Mouse (Mus musculus) embryonic facial prominence, embryonic 15.5 days (tissue): ENCODE results near the gene Tnrc18. TPM values are rescaled to one million over a fixed set of nuclear protein-coding genes. Genes with fewer than 3 reads are reported as not detected.

Experiments
- ATAC-seq: fragments of 200-750 bp; cut with Nextera tagmentation; 2 replicates; pipeline ENCODE4 v1.8.0; 2017; ENCODE audit warnings: low read depth, moderate TSS enrichment; ENCODE audit not compliant: insufficient number of reproducible peaks, low FRiP score, low TSS enrichment
- H3K27ac ChIP-seq: fragments of 300-500 bp; sonication (generic); replicated peaks from 2 replicates; pipeline ENCODE4 v1.5.1; 2015; ENCODE audit warnings: mild to moderate bottlenecking, inconsistent platforms
- H3K27me3 ChIP-seq: fragments of 300-500 bp; sonication (generic); 2 replicates; pipeline ENCODE4 v1.6.1; 2015; ENCODE audit warnings: inconsistent platforms
- H3K36me3 ChIP-seq: fragments of 300-500 bp; sonication (generic); 2 replicates; pipeline ENCODE4 v1.6.1; 2015; ENCODE audit warnings: mild to moderate bottlenecking, inconsistent platforms
- H3K4me1 ChIP-seq: fragments of 300-500 bp; sonication (generic); 2 replicates; pipeline ENCODE4 v1.6.1; 2015; ENCODE audit warnings: inconsistent platforms
- H3K4me2 ChIP-seq: fragments of 300-500 bp; sonication (generic); replicated peaks from 2 replicates; pipeline ENCODE4 v1.6.1; 2015; ENCODE audit warnings: mild to moderate bottlenecking, inconsistent platforms
- H3K4me3 ChIP-seq: fragments of 300-500 bp; sonication (generic); replicated peaks from 2 replicates; pipeline ENCODE4 v1.5.1; 2015; ENCODE audit warnings: mild to moderate bottlenecking, inconsistent platforms
- H3K9ac ChIP-seq: fragments of 300-500 bp; sonication (generic); 2 replicates; pipeline ENCODE4 v1.6.1; 2015; ENCODE audit warnings: inconsistent platforms
- H3K9me3 ChIP-seq: fragments of 300-500 bp; sonication (generic); replicated peaks from 2 replicates; pipeline ENCODE4 v1.6.1; 2016; ENCODE audit warnings: inconsistent platforms
- WGBS: fragments of 180-500 bp; shearing (Covaris S2); methylation state at CpG from one replicate; pipeline ENCODE4 v1.1.7; 2015; 5-methylcytosine and 5-hydroxymethylcytosine counted together
- polyA plus RNA-seq: library from polyadenylated mRNA; unstranded; fragments of >200 nt; fragmentation: Nextera tagmentation; extraction: Ambion mirVana; gene quantifications from 2 replicates; pipeline ENCODE4 v1.2.1, GENCODE M21; 2015

The Tnrc18 gene
- polyA plus RNA-seq, 1 experiment from 2014 or later = 43.4 TPM

- ATAC-seq = no peak
These were observed 139.3 kb downstream of the Tnrc18 start for GRCm38 (mm10) chr5:142678141-142678571.

More at GRCm38 (mm10) chr5:142678141-142678571, 139.3 kb downstream of the Tnrc18 start:
- no peaks in the 10 kb centered on the region for H3K27me3 ChIP-seq
- no peaks in the 10 kb centered on the region for H3K4me1 ChIP-seq
- H3K9ac ChIP-seq = no peak overlapping the region
- no peak overlapping the region for H3K4me3 ChIP-seq
- H3K9me3 ChIP-seq = no peaks in the 10 kb centered on the region
- H3K36me3 ChIP-seq = no peaks in the 10 kb centered on the region
- WGBS = 64% methylated on average over 7 of the region's 7 CpGs
- H3K4me2 ChIP-seq = no peak overlapping the region
- H3K27ac ChIP-seq = no peak overlapping the region

Other genes starting within 250 kb of the Tnrc18 start
- gene Mmd2, start 208.9 kb downstream of the Tnrc18 start, polyA plus RNA-seq = 4.1 and 4.6 TPM in 2 replicates
- gene Wipi2, start 190.0 kb downstream of the Tnrc18 start, polyA plus RNA-seq = 44.7 and 47.8 TPM in 2 replicates
- gene Slc29a4, start 125.2 kb downstream of the Tnrc18 start, polyA plus RNA-seq = 6.1 and 7.1 TPM in 2 replicates
- gene Fbxl18, start 77.8 kb upstream of the Tnrc18 start, polyA plus RNA-seq = 11.7 and 14.7 TPM in 2 replicates
- gene Actb, start 89.1 kb upstream of the Tnrc18 start, polyA plus RNA-seq = 12,790 and 13,060 TPM in 2 replicates
- 328 TPM in 2 replicates for gene Fscn1, start 142.7 kb upstream of the Tnrc18 start, polyA plus RNA-seq